Mouse (Mus musculus) brain, embryonic 14.5 days (tissue): ENCODE data around the gene Kctd15.

Experiments
- CTCF ChIP-seq: fragments of 200-500 bp; IDR thresholded peaks from 2 replicates; pipeline ENCODE4 v1.5.1; 2012; ENCODE audit warnings: inconsistent platforms, mild to moderate bottlenecking, moderate library complexity, borderline replicate concordance; ENCODE audit not compliant: insufficient read depth, insufficient read length; ENCODE audit errors: extremely low read depth
- POLR2A ChIP-seq: fragments of 200-500 bp; IDR thresholded peaks from 2 replicates; pipeline ENCODE4 v1.6.1; 2012; ENCODE audit warnings: mild to moderate bottlenecking, inconsistent platforms, borderline replicate concordance; ENCODE audit not compliant: poor library complexity, insufficient read depth, insufficient read length, severe bottlenecking; ENCODE audit errors: extremely low read depth

DNA sequence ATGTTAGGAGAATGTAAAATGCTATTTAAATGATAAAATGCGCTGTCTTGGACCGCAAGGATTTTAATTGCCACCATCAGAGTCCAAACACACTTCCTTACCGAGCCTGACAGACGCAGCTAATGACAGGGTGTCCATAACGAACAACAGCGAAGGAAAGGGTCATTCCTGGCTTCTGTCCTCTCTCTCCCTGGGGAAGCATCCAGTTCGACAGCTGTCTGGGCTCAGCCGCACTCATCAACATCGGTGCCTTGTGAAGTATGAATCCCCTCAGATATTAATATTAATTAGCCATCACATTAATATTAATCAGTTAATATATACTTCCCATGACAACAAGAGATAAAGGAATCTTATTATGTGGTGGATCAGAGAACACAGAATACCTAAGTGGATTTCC, 38.4 kb upstream of the Kctd15 start:
- TF ChIP-seq CTCF (no peak), POLR2A (no peak)
